Mouse (Mus musculus): Measurements from ENCODE around the gene Dtl.
"Not testable (repeated sequence)": the region's sequence is repeated elsewhere in the genome, so short reads cannot be mapped to it uniquely, and the experiment has no call there.

Gene Dtl

DNA sequence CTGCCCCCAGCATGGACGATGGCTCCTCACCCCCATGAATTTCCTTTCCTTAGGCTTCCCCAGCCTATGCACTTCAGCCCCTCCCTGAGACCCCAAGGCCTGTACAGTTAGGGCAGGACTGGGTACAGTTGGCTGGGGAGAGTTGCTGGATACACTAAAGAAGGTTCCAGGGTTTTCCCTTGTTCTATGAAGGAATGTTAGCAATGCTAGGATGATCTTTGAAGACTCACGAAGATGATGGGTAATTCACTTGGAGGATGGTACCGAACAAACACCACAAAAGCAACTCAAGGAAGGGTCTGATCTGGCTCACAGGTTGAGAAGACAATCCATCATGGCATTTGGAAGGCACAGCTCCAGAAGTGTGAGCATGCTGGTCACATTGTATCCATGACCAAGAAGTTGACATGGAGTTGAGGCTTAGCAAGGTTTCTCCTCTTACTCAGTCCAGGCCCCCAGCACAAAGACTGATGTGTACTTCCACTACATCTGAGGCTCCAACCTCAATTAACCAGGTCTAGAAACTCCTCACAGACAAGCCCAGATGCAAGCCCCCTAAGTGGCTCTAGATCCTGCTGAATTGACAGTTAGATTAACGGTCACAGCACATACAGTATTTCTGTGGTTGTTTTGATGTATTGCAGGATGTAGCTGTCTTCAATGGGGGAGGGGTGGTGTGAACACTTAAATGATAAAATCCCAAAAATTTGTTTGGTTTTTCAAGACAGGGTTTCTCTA is 55.8 kb downstream of the Dtl start:
- no peak for DNase-seq (ENCODE audit: low spot score)

DNA sequence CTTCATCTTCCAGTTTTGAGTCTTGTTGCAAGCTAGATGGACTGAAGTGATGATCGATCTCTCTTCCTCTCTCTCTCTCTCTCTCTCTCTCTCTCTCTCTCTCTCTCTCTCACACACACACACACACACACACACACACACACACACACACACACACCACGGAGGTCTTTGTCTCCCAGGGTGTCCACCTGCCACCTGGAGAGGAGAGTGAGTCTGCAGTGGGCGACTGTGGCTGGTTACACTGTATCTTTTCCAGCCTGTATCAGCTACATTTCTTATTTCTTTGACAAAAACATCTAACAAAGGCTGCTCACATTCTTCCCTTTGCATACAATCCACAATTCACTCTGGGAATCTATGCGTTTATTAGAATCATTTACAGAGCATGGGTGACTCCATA is 56.4 kb downstream of the Dtl start:
- no peak for DNase-seq (ENCODE audit: low spot score)

DNA sequence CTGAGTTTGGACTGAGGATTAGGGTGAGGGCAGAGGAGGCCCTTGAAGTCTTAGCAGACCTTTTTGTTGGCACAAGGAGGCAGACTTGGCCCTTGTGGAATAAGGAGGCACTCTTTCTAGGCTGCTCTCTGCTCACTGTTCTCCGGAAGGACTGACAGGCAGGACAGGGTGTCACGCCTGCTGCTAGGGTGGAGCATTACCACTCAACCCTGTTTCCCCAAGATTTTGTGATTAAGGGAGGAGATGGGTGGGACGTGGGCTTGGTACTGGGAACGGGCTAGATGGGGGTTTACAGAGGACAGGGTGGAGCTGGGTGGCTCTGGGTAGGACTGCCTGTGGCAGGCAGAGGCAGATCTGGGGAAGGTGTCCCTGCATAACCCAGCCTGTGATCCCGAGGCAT is 57.4 kb downstream of the Dtl start:
- no peak for DNase-seq (ENCODE audit: low spot score)

GRCm38 (mm10) chr1:191517056-191517455 is 58.3 kb downstream of the Dtl start:
- DNase-seq (ENCODE audit: low spot score): no peak

- DNase-seq (ENCODE audit: low spot score): not testable (repeated sequence)
These were observed 59.0 kb downstream of the Dtl start for GRCm38 (mm10) chr1:191516351-191516750.

DNA sequence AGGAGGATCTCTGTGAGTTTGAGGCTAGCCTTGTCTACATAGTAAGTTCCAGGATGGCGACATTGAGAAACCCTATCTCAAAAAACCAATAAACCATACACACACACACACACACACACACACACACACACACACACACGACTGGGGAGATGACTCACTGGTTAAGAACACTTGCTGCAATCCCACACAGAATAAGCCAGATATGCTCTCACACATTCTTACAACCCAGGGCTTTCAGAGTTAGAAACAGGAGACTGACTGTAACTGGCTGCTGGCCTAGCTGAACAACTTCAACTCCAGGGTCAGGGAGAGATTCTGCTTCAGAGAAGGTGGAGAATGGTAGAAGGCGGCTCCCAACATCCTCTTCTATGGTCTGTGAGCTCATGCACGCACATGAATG is 62.1 kb downstream of the Dtl start:
- no peak for DNase-seq (ENCODE audit: low spot score)

- no peak for DNase-seq (ENCODE audit: low spot score)
These were observed 63.0 kb downstream of the Dtl start for GRCm38 (mm10) chr1:191512383-191512782.

DNA sequence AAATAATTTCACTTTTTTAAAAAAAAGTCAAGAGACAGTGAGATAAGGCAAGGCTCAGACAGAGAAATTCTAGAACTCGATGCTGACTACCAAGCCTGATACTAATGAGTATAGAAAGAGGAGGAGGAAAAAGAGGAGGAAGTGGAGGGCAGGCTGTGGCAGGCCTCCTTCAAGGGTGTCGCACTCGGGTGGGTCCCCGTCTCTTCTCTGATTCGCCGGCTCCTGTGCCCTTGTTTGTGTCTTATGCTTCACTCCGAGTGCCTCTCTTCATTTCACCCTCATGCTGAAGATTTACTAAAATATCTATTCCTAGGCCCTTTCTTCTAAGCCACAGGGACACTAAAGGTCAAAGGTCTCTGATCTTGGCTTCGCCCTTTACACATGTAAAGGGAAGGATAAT is 63.8 kb downstream of the Dtl start:
- no peak for DNase-seq (ENCODE audit: low spot score)

GRCm38 (mm10) chr1:191509865-191510264 is 65.5 kb downstream of the Dtl start:
- no peak for DNase-seq (ENCODE audit: low spot score)

- no peak for DNase-seq (ENCODE audit: low spot score)
These were observed 66.2 kb downstream of the Dtl start for GRCm38 (mm10) chr1:191509131-191509530.

DNA sequence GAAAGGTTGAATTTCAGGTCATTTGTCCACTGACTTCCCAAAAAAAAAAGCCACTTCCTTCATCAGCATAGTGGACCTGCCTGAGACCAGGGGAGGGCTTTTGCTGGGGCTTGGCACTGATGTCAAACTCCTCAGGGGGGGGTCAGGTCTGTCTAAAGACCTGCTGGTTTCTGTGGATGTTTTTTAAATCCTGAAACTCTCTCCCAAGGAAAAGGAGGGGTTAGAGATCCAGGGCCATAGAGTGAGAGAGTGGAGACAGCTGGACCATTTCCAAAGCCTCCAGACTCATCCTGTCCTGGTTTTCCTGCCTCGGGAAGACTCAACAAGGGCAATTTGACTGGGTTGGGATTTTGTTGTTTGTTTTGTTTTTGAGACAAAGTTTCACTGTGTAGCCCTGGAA is 68.6 kb downstream of the Dtl start:
- DNase-seq (ENCODE audit: low spot score): no peak

- no peak for DNase-seq (ENCODE audit: low spot score)
These were observed 75.7 kb downstream of the Dtl start for GRCm38 (mm10) chr1:191499666-191500065.

- DNase-seq (ENCODE audit: low spot score): no peak
These were observed 76.9 kb downstream of the Dtl start for GRCm38 (mm10) chr1:191498271-191498955.

DNA sequence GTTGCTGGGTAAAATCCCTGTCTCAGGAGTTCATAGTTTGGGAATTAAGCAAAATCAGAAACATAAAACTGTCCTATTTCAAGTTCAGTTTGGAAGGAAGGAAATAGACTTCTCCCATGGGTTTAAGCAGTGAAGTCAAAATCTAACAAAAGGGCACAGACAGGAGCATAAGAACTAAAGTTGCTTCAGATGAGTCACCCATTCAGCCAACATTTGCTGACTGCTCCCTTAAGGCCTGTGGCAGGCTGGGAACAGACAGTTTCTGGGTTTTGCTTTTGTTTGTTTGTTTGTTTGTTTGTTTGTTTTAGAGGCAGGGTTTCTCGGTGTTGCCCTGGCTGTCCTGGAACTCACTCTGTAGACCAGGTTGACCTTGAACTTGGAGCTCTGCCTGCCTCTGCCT is 78.7 kb downstream of the Dtl start:
- DNase-seq (ENCODE audit: low spot score): no peak

DNA sequence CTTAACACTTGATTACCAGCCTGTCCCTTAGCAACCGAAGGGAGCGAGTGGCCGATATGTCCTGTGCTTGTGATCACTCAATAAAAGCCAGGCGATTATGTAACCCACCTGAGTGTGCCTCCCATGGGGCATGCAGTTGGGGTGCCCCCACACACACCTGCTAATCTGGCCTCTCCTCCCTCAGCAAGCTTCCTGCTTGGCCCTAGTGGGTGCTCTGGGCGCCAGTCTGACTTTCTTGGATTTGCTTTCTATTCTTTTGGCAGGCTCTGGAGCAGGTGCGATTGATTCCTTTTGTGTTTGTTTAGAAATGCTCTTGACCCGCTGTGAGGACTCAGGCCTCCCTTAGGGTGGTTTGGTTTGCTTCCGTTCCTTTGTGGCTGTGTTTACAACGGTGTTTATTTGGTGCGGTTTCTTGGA is 80.3 kb downstream of the Dtl start:
- DNase-seq (ENCODE audit: low spot score): no peak

DNA sequence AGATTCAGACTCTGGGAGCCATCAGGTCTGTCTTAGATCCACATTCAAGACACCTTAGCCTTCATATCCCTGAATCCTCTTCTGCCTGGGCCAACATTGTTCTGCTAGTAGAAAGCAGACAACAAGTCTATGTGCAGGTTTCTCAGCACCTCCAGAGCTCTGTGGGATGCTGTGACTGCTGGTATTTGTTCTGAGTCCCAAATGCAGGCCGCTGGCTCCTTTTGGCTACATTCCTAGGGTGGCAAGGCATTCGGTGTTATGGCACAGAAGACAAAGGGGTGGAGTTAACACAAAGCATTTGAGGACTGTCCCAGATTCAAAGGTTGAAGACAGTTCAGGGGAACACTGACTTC is 81.1 kb downstream of the Dtl start:
- no peak for DNase-seq (ENCODE audit: low spot score)

DNA sequence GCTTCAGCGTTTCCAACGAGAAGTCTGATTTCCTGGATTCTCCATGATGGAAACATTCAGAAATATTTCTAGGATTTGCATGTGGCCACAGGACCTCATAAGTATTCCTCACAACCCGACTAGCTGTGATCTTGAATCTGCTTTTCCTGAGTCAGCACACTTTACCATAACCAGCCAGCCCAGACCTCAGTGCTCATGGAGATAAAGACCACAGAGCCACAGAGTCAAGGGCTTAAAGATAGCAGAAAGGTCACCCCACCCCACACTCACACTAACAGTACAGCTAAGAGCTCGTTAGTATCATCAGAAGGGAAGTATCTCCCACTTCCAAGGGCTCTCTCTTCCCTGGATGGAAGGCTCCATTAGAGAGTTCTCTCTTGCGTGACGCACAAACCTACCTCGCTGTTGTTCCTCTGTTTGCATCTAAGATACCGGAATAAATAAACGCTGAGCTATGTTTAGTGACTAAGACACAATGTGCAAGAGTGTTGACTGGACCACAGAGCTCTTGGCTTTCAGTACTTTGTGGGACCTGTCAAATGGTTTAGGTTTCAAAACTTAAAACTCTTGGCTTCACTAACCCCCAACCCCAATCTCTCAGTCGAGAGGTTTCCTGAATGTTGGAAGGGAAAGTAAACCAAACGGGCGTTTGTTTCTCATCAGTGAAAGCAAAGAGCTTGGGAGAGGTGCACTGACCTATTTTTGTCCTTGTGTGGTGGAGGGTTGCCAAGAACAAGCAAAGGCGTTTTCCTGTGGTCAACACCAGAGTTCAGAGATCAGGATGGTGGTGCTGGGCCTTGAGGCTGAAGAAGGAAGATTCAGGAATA is 81.7 kb downstream of the Dtl start:
- peak; percentile 69 for DNase-seq (ENCODE audit: low spot score)

DNA sequence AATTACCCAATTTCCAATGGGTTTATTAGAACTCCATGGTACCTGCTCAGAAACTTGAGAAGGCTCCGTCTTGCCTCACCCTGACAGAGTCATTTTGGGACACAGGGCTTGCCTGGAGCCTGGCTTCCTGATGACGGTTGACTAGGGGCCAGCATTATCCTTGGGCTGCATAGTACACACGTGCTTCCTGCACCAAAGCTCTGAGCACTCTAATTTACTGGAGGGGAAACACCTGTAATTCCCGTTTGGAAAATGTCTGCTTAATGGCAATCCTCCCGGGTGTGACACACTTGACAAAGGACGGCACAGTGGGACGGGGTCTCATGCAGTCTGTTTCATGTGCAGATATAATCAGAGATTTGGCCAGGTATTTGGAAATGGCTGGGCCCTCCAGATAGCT is 84.9 kb downstream of the Dtl start:
- no peak for DNase-seq (ENCODE audit: low spot score)

Data from ovary, adult 18-20 months (tissue).